Mouse (Mus musculus): ENCODE measurements at regions not wholly inside any gene's neighbourhood (a gene's known extent, or its start where the extent isn't known, plus 50 kb on each side); places are given as distances from the start of the nearest gene placed in this dataset.

DNA sequence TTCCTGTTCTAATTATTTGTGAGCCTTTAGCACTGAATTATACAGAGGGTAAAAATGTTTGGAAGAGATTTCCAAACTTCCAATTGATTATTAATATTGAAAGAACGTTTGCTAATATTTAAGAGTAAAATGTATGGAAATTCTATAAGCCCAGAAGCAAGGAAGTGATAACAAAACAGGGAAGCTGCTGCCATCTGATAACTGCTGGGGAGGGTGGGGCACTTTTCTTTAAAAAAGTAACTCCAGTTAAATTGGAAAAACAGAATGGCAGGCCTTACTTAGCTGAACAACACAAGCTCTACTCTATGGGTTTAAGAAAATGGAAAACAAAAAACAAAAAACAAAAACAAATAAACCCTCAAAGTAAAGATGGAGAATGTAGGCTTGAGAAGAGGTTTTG, 1327.7 kb downstream of the Hace1 start:
- TF ChIP-seq CTCF (IDR thresholded peaks at IDR 0.05; ENCODE audit: low read depth) = no peak
- H3K4me2 ChIP-seq (ENCODE audit: low read depth, low read length) = no peak overlapping the region
- ATAC-seq (no peak), DNase-seq (ENCODE audit: low spot score) (no peak)
- H3K4me3 ChIP-seq (ENCODE audit: low read length) = no peak overlapping the region
- H3K9me3 ChIP-seq (ENCODE audit: low read length) = no peaks in the 10 kb centered on the region
- no peaks in the 10 kb centered on the region for H3K4me1 ChIP-seq (ENCODE audit: insufficient read depth, low read length)
- no peaks in the 10 kb centered on the region for H3K27me3 ChIP-seq (ENCODE audit: insufficient read depth, low read length)
- 66% methylated on average over 1 of the region's 1 CpGs for WGBS
- no peak overlapping the region for H3K9ac ChIP-seq (replicated peaks; ENCODE audit: low read length)
- H3K36me3 ChIP-seq (ENCODE audit: insufficient read depth, low read length) = no peaks in the 10 kb centered on the region
- H3K27ac ChIP-seq = no peak overlapping the region

DNA sequence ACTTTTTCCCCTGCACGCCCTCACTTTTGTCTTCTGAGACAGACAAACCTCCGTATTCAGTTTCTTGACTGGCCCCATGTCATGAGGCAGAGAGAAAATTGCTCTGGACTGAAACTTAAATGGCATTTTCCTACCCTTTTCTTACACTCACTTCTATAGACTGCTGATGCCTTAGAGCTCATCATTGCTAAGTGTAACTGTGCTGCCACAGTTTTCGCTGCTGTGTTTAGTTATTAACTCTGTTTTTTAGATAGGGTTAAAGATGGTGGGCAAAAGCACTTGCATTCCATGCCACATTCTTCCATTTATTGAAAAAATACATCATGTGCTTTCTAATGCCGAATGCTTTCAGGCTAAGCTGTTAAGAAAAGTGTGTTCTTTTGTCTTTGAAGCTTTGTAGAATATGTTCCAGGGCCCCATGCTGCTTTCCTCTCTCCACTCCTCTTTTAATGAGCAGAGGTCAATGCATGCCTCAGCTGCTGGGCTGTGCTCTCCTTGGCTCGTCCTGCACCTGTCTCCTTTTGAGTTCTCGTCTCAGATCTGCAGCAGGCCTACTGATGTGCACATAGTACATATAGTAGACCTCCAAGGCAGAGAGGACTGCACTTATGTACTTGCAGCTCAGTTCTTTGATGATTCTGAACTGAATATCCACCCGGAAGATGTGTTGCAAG, 1345.0 kb downstream of the Hace1 start:
- DNase-seq (ENCODE audit: low spot score) (no peak), ATAC-seq (no peak)
- Histone ChIP-seq H3K4me3 (ENCODE audit: low read length) (no peak overlapping the region), H3K9me3 (ENCODE audit: low read length) (no peaks in the 10 kb centered on the region), H3K27ac (no peak overlapping the region), H3K4me1 (ENCODE audit: insufficient read depth, low read length) (no peaks in the 10 kb centered on the region), H3K4me2 (ENCODE audit: low read depth, low read length) (no peak overlapping the region), H3K27me3 (ENCODE audit: insufficient read depth, low read length) (no peaks in the 10 kb centered on the region), H3K36me3 (ENCODE audit: insufficient read depth, low read length) (no peaks in the 10 kb centered on the region), H3K9ac (replicated peaks; ENCODE audit: low read length) (no peak overlapping the region)
- 24% methylated on average over 7 of the region's 7 CpGs for WGBS
- TF ChIP-seq CTCF (IDR thresholded peaks at IDR 0.05; ENCODE audit: low read depth) = no peak

DNA sequence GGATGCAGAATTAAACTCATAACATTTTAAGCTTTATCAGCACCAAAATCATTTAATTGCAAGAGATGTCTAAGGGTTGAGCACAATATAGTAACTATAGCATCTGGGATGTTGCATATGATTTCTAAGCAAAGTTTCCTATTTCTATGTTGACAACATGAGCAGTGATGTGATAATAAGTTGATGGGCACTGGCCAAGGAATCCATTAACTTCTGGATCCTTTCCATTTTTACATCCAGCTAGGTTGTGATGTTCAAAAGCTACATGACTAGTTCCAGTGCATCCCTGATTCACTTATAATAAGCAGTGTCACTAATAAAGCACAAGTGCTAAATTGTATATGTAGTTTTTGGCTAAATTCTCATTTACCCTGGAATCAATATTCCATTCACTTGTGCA, 1356.7 kb downstream of the Hace1 start:
- Histone ChIP-seq H3K9me3 (ENCODE audit: low read length) (no peaks in the 10 kb centered on the region), H3K4me2 (ENCODE audit: low read depth, low read length) (no peak overlapping the region), H3K27me3 (ENCODE audit: insufficient read depth, low read length) (no peaks in the 10 kb centered on the region), H3K4me3 (ENCODE audit: low read length) (no peak overlapping the region), H3K9ac (replicated peaks; ENCODE audit: low read length) (no peak overlapping the region), H3K27ac (no peak overlapping the region), H3K4me1 (ENCODE audit: insufficient read depth, low read length) (no peaks in the 10 kb centered on the region), H3K36me3 (ENCODE audit: insufficient read depth, low read length) (no peaks in the 10 kb centered on the region)
- ATAC-seq (no peak), DNase-seq (ENCODE audit: low spot score) (peak; percentile 25)
- TF ChIP-seq CTCF (IDR thresholded peaks at IDR 0.05; ENCODE audit: low read depth) = no peak

DNA sequence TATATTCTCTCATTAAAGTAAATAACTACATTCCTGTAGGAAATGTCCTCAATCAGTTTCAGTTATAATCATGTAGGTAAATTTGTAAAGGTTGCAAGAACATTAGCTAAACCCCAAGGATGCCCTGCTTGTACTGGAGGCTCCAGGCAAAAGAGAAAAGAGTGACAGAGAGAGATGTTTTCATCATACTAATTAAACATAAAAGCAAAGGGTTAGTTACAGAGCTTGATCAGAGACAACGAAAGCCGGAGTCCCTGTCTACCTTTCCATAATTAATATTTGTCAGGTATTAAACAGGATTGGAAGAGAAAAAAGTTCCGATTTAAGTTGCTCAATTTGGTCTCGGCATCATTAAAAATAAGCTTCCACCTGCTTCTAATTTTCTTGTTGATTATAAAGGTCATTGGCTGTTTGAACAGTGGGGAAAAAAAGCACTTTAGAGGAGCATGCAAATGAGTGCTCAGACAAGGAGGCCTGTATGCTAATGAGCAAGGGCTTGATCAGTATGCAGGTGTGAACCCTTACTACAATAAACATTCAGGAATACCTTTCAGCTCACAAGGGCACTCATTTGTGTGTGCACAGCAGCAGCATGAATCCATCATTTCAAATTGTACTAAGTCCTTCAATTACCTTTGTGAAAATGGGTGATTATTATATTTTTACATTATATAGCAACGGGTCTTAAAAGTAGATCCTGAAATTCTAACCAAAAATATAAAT, 1358.8 kb downstream of the Hace1 start:
- H3K4me3 ChIP-seq (ENCODE audit: low read length) = no peak overlapping the region
- H3K9ac ChIP-seq (replicated peaks; ENCODE audit: low read length) = no peak overlapping the region
- H3K9me3 ChIP-seq (ENCODE audit: low read length) = no peaks in the 10 kb centered on the region
- TF ChIP-seq CTCF (IDR thresholded peaks at IDR 0.05; ENCODE audit: low read depth) = no peak
- no peak for DNase-seq (ENCODE audit: low spot score)
- no peak overlapping the region for H3K4me2 ChIP-seq (ENCODE audit: low read depth, low read length)
- no peak overlapping the region for H3K27ac ChIP-seq
- ATAC-seq = no peak
- H3K36me3 ChIP-seq (ENCODE audit: insufficient read depth, low read length) = no peaks in the 10 kb centered on the region
- 51% methylated on average over 5 of the region's 5 CpGs for WGBS
- H3K27me3 ChIP-seq (ENCODE audit: insufficient read depth, low read length) = no peaks in the 10 kb centered on the region
- no peaks in the 10 kb centered on the region for H3K4me1 ChIP-seq (ENCODE audit: insufficient read depth, low read length)

DNA sequence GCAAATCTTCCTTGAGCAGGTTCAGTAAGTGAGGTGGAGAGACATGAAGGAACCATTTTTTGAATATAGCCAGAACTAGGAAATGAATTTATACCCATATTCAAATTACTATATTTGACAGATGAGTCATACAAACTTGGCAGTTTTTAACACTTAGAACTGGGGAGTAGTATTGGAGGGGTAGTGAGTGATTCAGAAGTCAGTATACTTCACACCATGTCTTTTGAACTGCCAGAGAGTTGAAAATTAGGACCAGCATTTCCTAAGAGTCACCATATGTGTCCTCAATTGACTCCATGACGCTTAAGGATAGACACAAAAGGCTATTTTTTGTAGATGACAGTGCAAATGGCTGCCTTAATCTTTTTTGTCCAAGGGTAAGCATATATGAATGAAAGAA, 1361.7 kb downstream of the Hace1 start:
- H3K9me3 ChIP-seq (ENCODE audit: low read length) = no peaks in the 10 kb centered on the region
- H3K27ac ChIP-seq = no peak overlapping the region
- H3K4me3 ChIP-seq (ENCODE audit: low read length) = no peak overlapping the region
- no peak overlapping the region for H3K4me2 ChIP-seq (ENCODE audit: low read depth, low read length)
- H3K9ac ChIP-seq (replicated peaks; ENCODE audit: low read length) = no peak overlapping the region
- DNase-seq (ENCODE audit: low spot score) = no peak
- ATAC-seq = no peak
- H3K27me3 ChIP-seq (ENCODE audit: insufficient read depth, low read length) = no peaks in the 10 kb centered on the region
- H3K4me1 ChIP-seq (ENCODE audit: insufficient read depth, low read length) = no peaks in the 10 kb centered on the region
- WGBS = 81% methylated on average over 1 of the region's 1 CpGs
- TF ChIP-seq CTCF (IDR thresholded peaks at IDR 0.05; ENCODE audit: low read depth) = no peak
- H3K36me3 ChIP-seq (ENCODE audit: insufficient read depth, low read length) = no peaks in the 10 kb centered on the region

DNA sequence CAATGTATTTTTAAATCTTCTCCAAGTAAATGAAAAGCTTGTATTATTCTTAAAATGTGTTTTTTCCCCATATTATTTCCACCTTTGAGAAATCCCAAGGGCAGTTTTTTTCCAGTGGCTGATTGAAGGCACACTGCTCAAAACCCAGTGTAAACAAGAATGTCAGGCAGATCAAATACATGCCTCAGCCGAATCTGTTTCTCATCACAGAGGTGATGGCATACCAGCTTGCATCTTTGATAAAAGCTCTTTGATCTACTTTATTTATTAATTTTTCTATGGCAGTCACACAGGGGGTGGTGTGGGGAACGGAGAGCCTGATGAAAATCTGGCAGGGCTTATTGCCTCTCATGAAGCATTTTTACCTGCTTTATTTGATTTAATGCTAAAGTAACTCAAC, 1362.2 kb downstream of the Hace1 start:
- DNase-seq (ENCODE audit: low spot score) = no peak
- Histone ChIP-seq H3K9me3 (ENCODE audit: low read length) (no peaks in the 10 kb centered on the region), H3K27me3 (ENCODE audit: insufficient read depth, low read length) (no peaks in the 10 kb centered on the region), H3K9ac (replicated peaks; ENCODE audit: low read length) (no peak overlapping the region), H3K4me2 (ENCODE audit: low read depth, low read length) (no peak overlapping the region), H3K4me1 (ENCODE audit: insufficient read depth, low read length) (no peaks in the 10 kb centered on the region), H3K27ac (no peak overlapping the region), H3K4me3 (ENCODE audit: low read length) (no peak overlapping the region), H3K36me3 (ENCODE audit: insufficient read depth, low read length) (no peaks in the 10 kb centered on the region)
- ATAC-seq = no peak
- TF ChIP-seq CTCF (IDR thresholded peaks at IDR 0.05; ENCODE audit: low read depth) = no peak
- WGBS = 60% methylated on average over 2 of the region's 2 CpGs

DNA sequence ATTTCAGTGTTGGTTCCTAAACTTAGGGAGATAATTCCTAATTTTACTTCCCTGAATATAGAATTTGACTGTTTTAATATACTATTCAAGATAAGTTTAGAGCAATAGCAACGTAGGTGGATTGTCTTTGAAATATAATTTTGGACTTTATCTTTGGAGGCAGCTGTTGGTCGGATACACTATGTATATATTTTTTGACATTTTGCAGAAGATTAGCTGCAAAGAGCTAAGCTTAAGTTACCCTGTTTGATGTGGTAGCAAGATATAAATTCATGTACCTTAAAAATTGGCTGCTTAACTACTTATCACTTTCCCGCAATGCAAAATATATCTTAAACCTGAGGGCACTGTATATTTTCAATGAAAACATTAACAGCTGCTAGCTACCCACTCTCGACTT, 1375.3 kb downstream of the Hace1 start:
- no peak overlapping the region for H3K4me2 ChIP-seq (ENCODE audit: low read depth, low read length)
- DNase-seq (ENCODE audit: low spot score) = no peak
- H3K9me3 ChIP-seq (ENCODE audit: low read length) = no peaks in the 10 kb centered on the region
- no peak for ATAC-seq
- no peak overlapping the region for H3K4me3 ChIP-seq (ENCODE audit: low read length)
- H3K36me3 ChIP-seq (ENCODE audit: insufficient read depth, low read length) = no peaks in the 10 kb centered on the region
- no peak overlapping the region for H3K9ac ChIP-seq (replicated peaks; ENCODE audit: low read length)
- no peaks in the 10 kb centered on the region for H3K4me1 ChIP-seq (ENCODE audit: insufficient read depth, low read length)
- no peak overlapping the region for H3K27ac ChIP-seq
- H3K27me3 ChIP-seq (ENCODE audit: insufficient read depth, low read length) = no peaks in the 10 kb centered on the region
- TF ChIP-seq CTCF (IDR thresholded peaks at IDR 0.05; ENCODE audit: low read depth) = no peak
- WGBS = 88% methylated on average over 4 of the region's 4 CpGs
